Mouse (Mus musculus): ENCODE results near the gene Ssr2.

GRCm38 (mm10) chr3:88615902-88616391 lies 40.3 kb downstream of the Ssr2 start:
- TF ChIP-seq CTCF (IDR thresholded peaks at IDR 0.05) (no peak), POLR2A (IDR thresholded peaks at IDR 0.05; ENCODE audit: insufficient read depth, low read depth, low read length) (0 out of 2 replicates have a peak, but pooled peaks have one; percentile 32)

Measured in heart, adult 2 months (tissue).